Mouse (Mus musculus): Measurements from ENCODE around the gene Stk39. TPM values are rescaled to one million over a fixed set of nuclear protein-coding genes. Genes with fewer than 3 reads are reported as not detected.

Gene Stk39
- polyA plus RNA-seq, 1 experiment from 2014 or later = 1.3 TPM

GRCm38 (mm10) chr2:68382394-68383059 is 89.5 kb downstream of the Stk39 start:
- Histone ChIP-seq H3K27me3 (ENCODE audit: control insufficient read depth, insufficient read depth, low read depth, low read length) (no peaks in the 10 kb centered on the region), H3K4me3 (ENCODE audit: low read depth, low read length) (no peak overlapping the region), H3K4me1 (ENCODE audit: control insufficient read depth, low read depth, low read length) (peaks cover 9% of the 10 kb centered on the region), H3K9ac (ENCODE audit: low read depth, low read length) (no peak overlapping the region), H3K36me3 (ENCODE audit: control insufficient read depth, insufficient read depth) (no peaks in the 10 kb centered on the region), H3K27ac (ENCODE audit: low read length) (peak overlapping the region; percentile 49), H3K4me2 (ENCODE audit: low read depth, low read length) (0 out of 2 replicates have a peak overlapping the region, but pooled peaks have one; percentile 12), H3K9me3 (replicated peaks; ENCODE audit: control insufficient read depth, low read length) (no peaks in the 10 kb centered on the region)
- WGBS (ENCODE audit: insufficient replicate concordance) = 14% methylated on average over 11 of the region's 11 CpGs
- ATAC-seq (ENCODE audit: low read depth) = peak; percentile 81

GRCm38 (mm10) chr2:68381881-68382280 is 90.2 kb downstream of the Stk39 start:
- whole genome bisulfite sequencing (ENCODE audit: insufficient replicate concordance) = 49% methylated on average over 4 of the region's 4 CpGs
- Histone ChIP-seq H3K27ac (ENCODE audit: low read length) (peak overlapping the region; percentile 49), H3K36me3 (ENCODE audit: control insufficient read depth, insufficient read depth) (no peaks in the 10 kb centered on the region), H3K4me3 (ENCODE audit: low read depth, low read length) (no peak overlapping the region), H3K9ac (ENCODE audit: low read depth, low read length) (no peak overlapping the region), H3K4me2 (ENCODE audit: low read depth, low read length) (no peak overlapping the region), H3K27me3 (ENCODE audit: control insufficient read depth, insufficient read depth, low read depth, low read length) (no peaks in the 10 kb centered on the region), H3K4me1 (ENCODE audit: control insufficient read depth, low read depth, low read length) (peaks cover 9% of the 10 kb centered on the region), H3K9me3 (replicated peaks; ENCODE audit: control insufficient read depth, low read length) (no peaks in the 10 kb centered on the region)
- ATAC-seq (ENCODE audit: low read depth) = no peak

GRCm38 (mm10) chr2:68381205-68381604 is 90.9 kb downstream of the Stk39 start:
- Histone ChIP-seq H3K4me1 (ENCODE audit: control insufficient read depth, low read depth, low read length) (peaks cover 9% of the 10 kb centered on the region), H3K27ac (ENCODE audit: low read length) (no peak overlapping the region), H3K4me2 (ENCODE audit: low read depth, low read length) (no peak overlapping the region)

GRCm38 (mm10) chr2:68379631-68380030 is 92.4 kb downstream of the Stk39 start:
- WGBS (ENCODE audit: insufficient replicate concordance) = 69% methylated on average over 11 of the region's 11 CpGs

More at GRCm38 (mm10) chr2:68381205-68381604, 90.9 kb downstream of the Stk39 start:
- Histone ChIP-seq H3K4me3 (ENCODE audit: low read depth, low read length) (no peak overlapping the region), H3K9ac (ENCODE audit: low read depth, low read length) (no peak overlapping the region), H3K36me3 (ENCODE audit: control insufficient read depth, insufficient read depth) (no peaks in the 10 kb centered on the region), H3K9me3 (replicated peaks; ENCODE audit: control insufficient read depth, low read length) (no peaks in the 10 kb centered on the region), H3K27me3 (ENCODE audit: control insufficient read depth, insufficient read depth, low read depth, low read length) (no peaks in the 10 kb centered on the region)
- ATAC-seq (ENCODE audit: low read depth) = peak; percentile 22; the same call in 1 of the 2 replicates
- 21% methylated on average over 6 of the region's 6 CpGs for WGBS (ENCODE audit: insufficient replicate concordance)

GRCm38 (mm10) chr2:68378319-68378718 is 93.7 kb downstream of the Stk39 start:
- no peaks in the 10 kb centered on the region for H3K27me3 ChIP-seq (ENCODE audit: control insufficient read depth, insufficient read depth, low read depth, low read length)
- no peak for ATAC-seq (ENCODE audit: low read depth)
- no peak overlapping the region for H3K27ac ChIP-seq (ENCODE audit: low read length)
- no peak overlapping the region for H3K4me3 ChIP-seq (ENCODE audit: low read depth, low read length)
- WGBS (ENCODE audit: insufficient replicate concordance) = 74% methylated on average over 8 of the region's 8 CpGs
- no peak overlapping the region for H3K4me2 ChIP-seq (ENCODE audit: low read depth, low read length)
- H3K9ac ChIP-seq (ENCODE audit: low read depth, low read length) = no peak overlapping the region
- H3K9me3 ChIP-seq (replicated peaks; ENCODE audit: control insufficient read depth, low read length) = no peaks in the 10 kb centered on the region
- H3K36me3 ChIP-seq (ENCODE audit: control insufficient read depth, insufficient read depth) = no peaks in the 10 kb centered on the region
- peaks cover 9% of the 10 kb centered on the region for H3K4me1 ChIP-seq (ENCODE audit: control insufficient read depth, low read depth, low read length)

More at GRCm38 (mm10) chr2:68379631-68380030, 92.4 kb downstream of the Stk39 start:
- Histone ChIP-seq H3K4me3 (ENCODE audit: low read depth, low read length) (no peak overlapping the region), H3K27ac (ENCODE audit: low read length) (no peak overlapping the region), H3K36me3 (ENCODE audit: control insufficient read depth, insufficient read depth) (no peaks in the 10 kb centered on the region), H3K9ac (ENCODE audit: low read depth, low read length) (no peak overlapping the region), H3K9me3 (replicated peaks; ENCODE audit: control insufficient read depth, low read length) (no peaks in the 10 kb centered on the region), H3K4me2 (ENCODE audit: low read depth, low read length) (no peak overlapping the region), H3K4me1 (ENCODE audit: control insufficient read depth, low read depth, low read length) (peaks cover 9% of the 10 kb centered on the region), H3K27me3 (ENCODE audit: control insufficient read depth, insufficient read depth, low read depth, low read length) (no peaks in the 10 kb centered on the region)
- no peak for ATAC-seq (ENCODE audit: low read depth)

- Histone ChIP-seq H3K9me3 (replicated peaks; ENCODE audit: control insufficient read depth, low read length) (no peaks in the 10 kb centered on the region), H3K9ac (ENCODE audit: low read depth, low read length) (no peak overlapping the region), H3K27me3 (ENCODE audit: control insufficient read depth, insufficient read depth, low read depth, low read length) (no peaks in the 10 kb centered on the region), H3K36me3 (ENCODE audit: control insufficient read depth, insufficient read depth) (no peaks in the 10 kb centered on the region), H3K27ac (ENCODE audit: low read length) (no peak overlapping the region), H3K4me2 (ENCODE audit: low read depth, low read length) (no peak overlapping the region), H3K4me3 (ENCODE audit: low read depth, low read length) (no peak overlapping the region), H3K4me1 (ENCODE audit: control insufficient read depth, low read depth, low read length) (peaks cover 5% of the 10 kb centered on the region)
- WGBS (ENCODE audit: insufficient replicate concordance) = 69% methylated on average over 6 of the region's 6 CpGs
- ATAC-seq (ENCODE audit: low read depth) = no peak
Observed at GRCm38 (mm10) chr2:68377251-68377681, 94.8 kb downstream of the Stk39 start.

- no peak for ATAC-seq (ENCODE audit: low read depth)
- Histone ChIP-seq H3K27me3 (ENCODE audit: control insufficient read depth, insufficient read depth, low read depth, low read length) (no peaks in the 10 kb centered on the region), H3K27ac (ENCODE audit: low read length) (no peak overlapping the region), H3K4me1 (ENCODE audit: control insufficient read depth, low read depth, low read length) (no peaks in the 10 kb centered on the region), H3K4me2 (ENCODE audit: low read depth, low read length) (no peak overlapping the region), H3K4me3 (ENCODE audit: low read depth, low read length) (no peak overlapping the region), H3K36me3 (ENCODE audit: control insufficient read depth, insufficient read depth) (no peaks in the 10 kb centered on the region), H3K9me3 (replicated peaks; ENCODE audit: control insufficient read depth, low read length) (no peaks in the 10 kb centered on the region), H3K9ac (ENCODE audit: low read depth, low read length) (no peak overlapping the region)
- WGBS (ENCODE audit: insufficient replicate concordance) = 64% methylated on average over 12 of the region's 12 CpGs
Observed at GRCm38 (mm10) chr2:68376660-68377059, 95.4 kb downstream of the Stk39 start.

GRCm38 (mm10) chr2:68374202-68374601 is 97.9 kb downstream of the Stk39 start:
- Histone ChIP-seq H3K27ac (ENCODE audit: low read length) (no peak overlapping the region), H3K9me3 (replicated peaks; ENCODE audit: control insufficient read depth, low read length) (no peaks in the 10 kb centered on the region), H3K4me1 (ENCODE audit: control insufficient read depth, low read depth, low read length) (no peaks in the 10 kb centered on the region), H3K4me3 (ENCODE audit: low read depth, low read length) (no peak overlapping the region), H3K27me3 (ENCODE audit: control insufficient read depth, insufficient read depth, low read depth, low read length) (no peaks in the 10 kb centered on the region), H3K36me3 (ENCODE audit: control insufficient read depth, insufficient read depth) (no peaks in the 10 kb centered on the region), H3K4me2 (ENCODE audit: low read depth, low read length) (no peak overlapping the region), H3K9ac (ENCODE audit: low read depth, low read length) (no peak overlapping the region)
- ATAC-seq (ENCODE audit: low read depth) = no peak
- WGBS (ENCODE audit: insufficient replicate concordance) = 72% methylated on average over 7 of the region's 7 CpGs

GRCm38 (mm10) chr2:68371912-68372311 is 100.2 kb downstream of the Stk39 start:
- H3K36me3 ChIP-seq (ENCODE audit: control insufficient read depth, insufficient read depth) = no peaks in the 10 kb centered on the region
- H3K9me3 ChIP-seq (replicated peaks; ENCODE audit: control insufficient read depth, low read length) = no peaks in the 10 kb centered on the region
- no peak overlapping the region for H3K9ac ChIP-seq (ENCODE audit: low read depth, low read length)
- ATAC-seq (ENCODE audit: low read depth) = no peak
- no peak overlapping the region for H3K4me3 ChIP-seq (ENCODE audit: low read depth, low read length)
- no peaks in the 10 kb centered on the region for H3K27me3 ChIP-seq (ENCODE audit: control insufficient read depth, insufficient read depth, low read depth, low read length)
- no peak overlapping the region for H3K4me2 ChIP-seq (ENCODE audit: low read depth, low read length)
- 66% methylated on average over 6 of the region's 6 CpGs for WGBS (ENCODE audit: insufficient replicate concordance)
- H3K4me1 ChIP-seq (ENCODE audit: control insufficient read depth, low read depth, low read length) = no peaks in the 10 kb centered on the region
- H3K27ac ChIP-seq (ENCODE audit: low read length) = no peak overlapping the region
